Mouse (Mus musculus) c-Kit-positive CD71-positive TER-119-negative erythroid progenitor cells, embryonic 14.5 days (primary cell): ENCODE results near the gene Hsd17b1.

Experiments used
- DNase-seq: peaks from one replicate; pipeline ENCODE4 v3.0.0-alpha.2; 2013; ENCODE audit warnings: low read depth

Hsd17b1 gene

DNA sequence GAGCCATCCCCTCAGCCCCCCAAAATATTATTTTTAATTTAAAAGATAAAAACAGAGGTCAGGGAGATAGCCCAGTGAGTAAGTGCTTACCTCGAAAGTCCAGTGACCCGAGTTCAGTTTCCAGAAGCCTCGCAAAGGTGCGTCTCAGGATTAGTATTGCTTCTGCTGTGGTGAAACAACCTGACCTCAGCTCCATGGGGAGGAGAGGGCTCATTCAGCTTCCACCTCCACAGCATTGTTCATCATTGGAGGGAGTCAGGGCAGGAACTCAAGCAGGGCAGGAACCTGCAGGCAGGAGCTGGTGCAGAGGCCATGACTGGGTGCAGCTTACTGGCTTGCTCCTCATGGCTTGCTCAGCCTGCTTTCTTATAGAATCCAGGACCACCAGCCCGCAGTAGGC is 17.2 kb upstream of the Hsd17b1 start:
- DNase-seq = no peak

- DNase-seq = no peak
These were observed 15.9 kb upstream of the Hsd17b1 start for GRCm38 (mm10) chr11:101062165-101062884.

- DNase-seq = no peak
These were observed 15.1 kb upstream of the Hsd17b1 start for GRCm38 (mm10) chr11:101062971-101063675.

GRCm38 (mm10) chr11:101063676-101064327 is 14.4 kb upstream of the Hsd17b1 start:
- DNase-seq = peak; percentile 81

DNA sequence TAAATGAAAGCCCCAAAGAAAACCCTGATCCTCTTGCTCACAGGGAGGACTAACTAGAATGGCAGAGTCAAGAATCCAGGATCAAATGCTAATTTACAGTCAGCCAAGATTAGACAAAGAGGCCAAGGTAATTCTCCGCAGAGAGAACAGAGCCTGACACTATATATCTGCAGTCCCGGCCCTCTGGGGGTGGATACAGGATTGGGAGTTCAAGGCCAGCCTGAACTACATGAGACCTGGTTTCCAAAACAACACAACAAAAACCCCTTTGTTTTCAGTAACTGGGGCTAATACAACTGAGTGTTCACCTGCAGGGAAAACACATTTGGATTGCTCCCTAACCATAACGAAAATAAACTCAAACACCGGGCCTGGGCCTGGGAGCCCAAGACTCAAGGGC is 13.7 kb upstream of the Hsd17b1 start:
- no peak for DNase-seq

- DNase-seq = no peak
These were observed 13.2 kb upstream of the Hsd17b1 start for GRCm38 (mm10) chr11:101065002-101065401.

DNA sequence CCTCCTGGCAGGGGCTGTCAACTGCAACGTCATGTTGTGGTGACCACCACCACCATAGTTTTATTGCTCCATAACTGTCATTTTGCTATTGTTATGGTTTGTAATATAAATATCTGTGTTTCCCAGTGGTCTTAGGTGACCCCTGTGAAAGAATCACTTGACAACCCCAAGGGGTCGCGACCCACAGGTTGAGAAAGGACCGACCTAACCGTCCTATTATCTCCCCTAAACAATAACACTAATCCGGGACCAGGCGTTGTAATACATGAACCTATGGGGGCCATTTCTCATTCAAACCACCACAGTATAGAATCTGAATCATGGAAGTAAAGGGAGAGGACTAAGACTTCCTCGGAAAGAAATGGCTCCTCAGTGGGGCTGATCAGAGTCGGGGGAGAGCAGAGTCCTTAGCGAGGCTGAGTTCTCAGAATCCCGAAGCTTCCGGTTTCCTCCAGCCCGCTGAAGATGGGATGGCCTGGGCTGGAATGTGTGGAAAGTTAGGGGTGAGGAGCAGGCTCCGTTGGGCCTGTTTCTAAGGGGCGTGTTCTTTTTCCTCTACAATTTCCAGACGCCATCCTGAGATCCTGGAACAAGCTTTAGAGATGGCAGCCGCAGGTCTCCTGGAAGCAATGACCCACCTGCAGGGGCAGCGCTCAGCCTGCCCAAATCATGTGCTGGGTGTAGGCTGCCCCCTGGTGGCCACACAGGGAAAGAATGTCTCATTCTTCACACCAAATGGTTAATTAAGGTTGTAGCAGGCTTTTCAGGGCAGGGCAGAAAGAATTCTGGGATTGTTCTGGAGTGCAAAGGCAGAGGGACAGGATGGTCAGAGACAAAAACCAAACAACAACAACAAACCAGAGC is 11.4 kb upstream of the Hsd17b1 start:
- peak; percentile 61 for DNase-seq

DNA sequence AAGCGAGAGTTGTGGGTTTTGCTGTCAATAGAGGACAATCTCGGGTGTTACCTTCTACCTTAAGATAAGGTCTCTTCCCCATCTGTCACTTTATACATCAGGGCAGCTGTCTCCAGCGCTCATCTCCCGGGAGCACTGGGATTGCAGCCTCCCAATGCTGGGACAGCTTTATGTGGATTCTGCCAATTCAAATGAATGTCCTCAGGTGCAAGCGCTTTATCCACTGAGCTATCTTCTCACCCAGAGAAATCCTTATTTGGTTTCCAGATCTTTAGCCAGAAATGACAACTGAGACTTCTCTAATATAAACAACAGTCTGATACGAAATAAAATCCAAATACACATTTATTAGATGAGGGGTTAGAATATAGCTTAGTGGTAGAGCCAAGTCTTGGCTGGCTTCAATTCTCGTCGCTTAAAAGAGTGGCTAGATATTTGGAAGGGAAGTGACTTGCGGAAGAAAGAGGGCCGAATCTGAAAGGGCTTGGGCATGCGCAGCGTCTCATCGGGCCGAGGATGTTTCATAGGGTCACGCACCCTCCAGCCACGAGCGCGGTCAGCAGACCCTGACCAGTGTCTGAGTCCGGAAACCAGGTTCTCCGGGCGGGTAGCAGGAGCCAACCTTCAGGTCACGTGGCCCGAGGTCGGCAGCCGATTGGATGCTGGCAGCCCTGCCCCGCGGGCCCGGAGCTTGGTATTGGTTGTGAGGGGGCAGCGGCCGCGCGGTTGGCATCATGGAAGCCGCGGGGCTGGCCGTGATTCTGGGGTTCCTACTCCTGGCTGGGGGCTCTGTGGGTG is 8.6 kb upstream of the Hsd17b1 start, which contains the start of gene Naglu:
TSS of gene Naglu (plus strand) at position 622 of the 798 bp plus-strand sequence.
- DNase-seq = peak; percentile 76

DNA sequence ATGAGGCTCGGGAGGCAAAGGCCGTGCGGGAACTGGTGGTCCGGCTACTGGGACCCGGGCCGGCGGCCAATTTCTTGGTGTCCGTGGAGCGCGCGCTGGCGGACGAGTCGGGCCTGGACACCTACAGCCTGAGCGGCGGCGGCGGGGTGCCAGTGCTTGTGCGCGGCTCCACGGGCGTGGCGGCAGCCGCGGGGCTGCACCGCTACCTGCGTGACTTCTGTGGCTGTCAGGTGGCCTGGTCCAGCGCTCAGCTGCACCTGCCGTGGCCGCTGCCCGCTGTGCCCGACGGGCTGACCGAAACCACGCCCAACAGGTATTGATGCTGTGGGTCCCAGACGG is 8.1 kb upstream of the Hsd17b1 start:
- no peak for DNase-seq

GRCm38 (mm10) chr11:101070987-101071386 is 7.2 kb upstream of the Hsd17b1 start:
- DNase-seq = no peak

DNA sequence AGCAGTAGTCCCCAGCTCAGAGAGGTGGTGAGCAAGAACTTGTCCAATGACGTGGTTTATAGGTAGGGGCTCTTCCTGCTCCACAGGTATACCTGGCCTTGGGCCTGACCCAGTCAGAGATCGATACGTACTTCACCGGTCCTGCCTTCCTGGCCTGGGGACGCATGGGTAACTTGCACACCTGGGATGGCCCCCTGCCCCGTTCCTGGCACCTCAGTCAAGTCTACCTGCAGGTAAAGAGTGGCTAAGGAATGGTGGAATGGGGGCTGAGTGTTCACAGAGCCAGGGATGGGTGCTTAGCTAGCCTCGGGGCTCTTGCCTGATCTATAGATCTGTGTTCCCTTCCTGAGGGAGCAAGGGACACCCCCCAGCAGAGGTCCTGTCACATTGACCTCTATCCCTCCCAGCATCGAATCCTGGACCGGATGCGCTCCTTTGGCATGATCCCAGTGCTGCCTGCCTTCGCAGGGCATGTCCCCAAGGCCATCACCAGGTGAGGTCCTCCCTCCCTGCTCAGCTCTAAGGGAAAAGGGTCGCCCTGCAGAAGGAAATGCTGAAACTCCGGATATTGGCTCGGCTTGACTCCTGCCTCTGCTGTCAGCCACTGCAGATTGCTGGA is 6.3 kb upstream of the Hsd17b1 start:
- DNase-seq = no peak

- no peak for DNase-seq
These were observed 1.5 kb downstream of the Hsd17b1 start for GRCm38 (mm10) chr11:101079746-101080145.

DNA sequence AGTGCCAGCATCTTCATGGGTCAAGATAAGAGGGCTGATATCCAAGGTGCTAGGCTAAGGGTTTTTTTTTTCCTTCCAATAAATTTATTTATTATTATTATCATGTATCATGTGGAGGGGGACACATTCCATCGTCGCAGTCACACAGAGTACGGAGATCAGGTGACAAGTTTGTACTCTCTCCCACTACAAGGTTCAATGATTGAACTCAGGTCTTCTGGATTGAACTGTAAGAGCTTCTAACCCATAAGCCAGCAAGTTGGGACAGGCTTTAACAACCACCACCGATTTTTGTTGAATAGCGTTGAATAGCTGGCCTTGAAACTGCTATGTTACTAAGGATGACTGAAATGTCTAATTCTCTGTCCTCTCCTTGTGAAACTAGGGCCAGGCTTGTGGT is 2.2 kb downstream of the Hsd17b1 start:
- no peak for DNase-seq

- DNase-seq = no peak
These were observed 3.4 kb downstream of the Hsd17b1 start for GRCm38 (mm10) chr11:101081659-101082058.

GRCm38 (mm10) chr11:101082208-101083082 is 4.2 kb downstream of the Hsd17b1 start, which contains the start of gene Coasy:
Gene Coasy, plus strand, starts transcription at chr11:101082565.
- DNase-seq = peak; percentile 85

DNA sequence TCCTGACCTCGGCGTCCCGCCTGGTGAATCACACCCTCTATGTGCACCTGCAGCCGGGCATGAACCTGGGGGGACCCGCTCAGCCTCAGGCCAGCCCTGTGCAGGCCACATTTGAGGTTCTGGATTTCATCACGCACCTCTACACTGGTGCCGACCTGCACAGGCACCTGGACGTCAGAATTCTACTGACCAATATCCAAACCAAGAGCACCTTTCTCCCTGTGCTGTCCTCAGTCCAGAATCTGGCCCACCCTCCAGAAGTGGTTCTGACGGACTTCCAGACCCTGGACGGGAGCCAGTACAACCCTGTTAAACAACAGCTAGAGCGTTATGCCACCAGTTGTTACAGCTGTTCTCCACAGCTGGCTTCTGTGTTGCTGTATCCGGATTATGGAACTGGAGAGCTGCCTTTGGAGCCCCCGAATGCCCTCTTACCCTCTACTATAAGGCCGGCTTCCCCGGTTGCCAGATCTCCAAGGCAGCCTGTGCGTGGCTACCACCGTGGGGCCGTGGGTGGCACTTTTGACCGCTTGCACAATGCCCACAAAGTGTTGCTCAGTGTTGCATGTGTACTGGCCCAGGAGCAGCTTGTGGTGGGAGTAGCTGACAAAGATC is 5.0 kb downstream of the Hsd17b1 start:
- DNase-seq = no peak

- no peak for DNase-seq
These were observed 6.0 kb downstream of the Hsd17b1 start for GRCm38 (mm10) chr11:101084246-101084645.

DNA sequence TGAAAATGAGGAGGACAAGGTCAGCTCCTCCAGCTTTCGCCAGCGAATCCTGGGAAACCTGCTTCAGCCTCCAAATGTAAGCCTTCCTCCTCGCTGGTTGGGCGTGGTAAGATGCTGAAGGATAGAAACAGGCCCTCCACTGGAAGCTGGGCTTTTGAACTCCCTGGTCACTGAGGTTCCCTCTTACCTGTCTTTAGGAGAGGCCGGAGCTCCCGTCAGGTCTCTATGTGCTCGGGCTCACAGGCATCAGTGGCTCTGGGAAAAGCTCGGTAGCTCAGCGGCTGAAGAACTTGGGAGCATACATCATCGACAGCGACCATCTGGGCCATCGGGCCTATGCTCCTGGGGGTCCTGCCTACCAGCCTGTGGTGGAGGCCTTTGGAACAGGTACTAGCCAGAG is 6.6 kb downstream of the Hsd17b1 start:
- no peak for DNase-seq

GRCm38 (mm10) chr11:101085617-101086322 is 7.6 kb downstream of the Hsd17b1 start:
- DNase-seq = no peak
